Mouse (Mus musculus): ENCODE results near the gene Ms4a6d.
"Not testable (repeated sequence)": the region's sequence is repeated elsewhere in the genome, so short reads cannot be mapped to it uniquely, and the experiment has no call there.

Ms4a6d gene

DNA sequence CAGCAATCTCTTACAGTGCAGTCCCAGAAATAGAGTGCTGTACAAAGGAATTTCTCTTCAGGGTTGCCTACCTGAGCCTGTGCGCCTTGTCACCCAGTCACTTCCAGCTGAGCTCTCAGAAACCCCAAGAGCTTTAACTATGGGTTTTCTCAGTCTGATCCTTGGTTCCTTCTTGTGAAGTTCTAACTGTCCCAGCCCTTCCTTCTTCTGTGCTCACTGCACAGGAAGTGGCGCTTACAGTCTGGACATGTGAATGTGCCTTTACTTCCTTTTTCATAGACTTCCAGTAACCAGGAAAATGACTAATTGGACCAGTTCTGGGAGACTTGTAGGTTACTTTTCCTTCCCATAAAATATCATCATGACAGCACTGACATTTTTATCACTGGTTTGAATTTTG is at the start of gene Ms4a6d:
Ms4a6d (minus strand) TSS at position 247 of the 400 bp plus-strand sequence.
- no peak for DNase-seq

DNA sequence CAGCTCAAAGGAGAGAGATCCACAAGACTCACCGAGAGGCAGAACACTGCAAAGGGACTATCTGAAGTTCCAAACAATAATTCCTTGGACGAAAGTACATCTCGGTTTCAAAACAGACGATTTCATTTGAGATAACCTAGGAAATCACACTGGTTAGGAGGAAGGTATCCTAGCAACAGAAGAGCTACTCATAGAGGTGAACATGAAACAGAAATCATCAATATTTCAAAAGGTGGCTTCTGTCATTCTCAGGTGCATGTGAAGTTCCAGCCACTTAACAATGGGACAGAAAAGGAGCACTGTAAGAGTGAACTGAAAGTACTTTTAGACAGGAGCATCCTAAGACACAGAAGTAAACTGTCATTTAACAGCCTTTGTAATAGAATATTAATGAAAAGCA is 44.9 kb upstream of the Ms4a6d start:
- DNase-seq, result no peak

GRCm38 (mm10) chr19:11646166-11646565 is 41.5 kb upstream of the Ms4a6d start:
- no peak for DNase-seq

DNA sequence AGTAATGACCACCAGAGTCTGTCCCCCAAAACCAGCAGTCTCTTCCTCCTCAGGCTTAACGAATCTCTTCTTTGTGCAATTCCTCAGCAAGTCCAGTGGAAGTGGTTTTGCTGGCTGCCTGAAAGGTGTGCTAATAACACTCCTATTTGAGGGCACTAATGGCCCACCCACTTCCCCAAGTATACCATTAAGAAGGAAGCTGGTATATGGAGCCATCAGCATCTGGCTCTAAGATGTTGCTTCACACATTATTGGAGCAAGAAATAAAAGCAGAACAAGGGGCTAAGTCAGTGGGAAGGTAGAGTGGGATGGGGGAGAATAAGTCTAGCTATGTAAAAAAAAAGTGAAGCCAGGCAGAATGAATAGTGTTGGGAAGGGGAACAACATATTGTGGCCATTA is 36.1 kb upstream of the Ms4a6d start, which contains the start of gene Ms4a3:
Ms4a3 (minus strand) TSS at position 120 of the 400 bp plus-strand sequence.
- DNase-seq, result no peak

DNA sequence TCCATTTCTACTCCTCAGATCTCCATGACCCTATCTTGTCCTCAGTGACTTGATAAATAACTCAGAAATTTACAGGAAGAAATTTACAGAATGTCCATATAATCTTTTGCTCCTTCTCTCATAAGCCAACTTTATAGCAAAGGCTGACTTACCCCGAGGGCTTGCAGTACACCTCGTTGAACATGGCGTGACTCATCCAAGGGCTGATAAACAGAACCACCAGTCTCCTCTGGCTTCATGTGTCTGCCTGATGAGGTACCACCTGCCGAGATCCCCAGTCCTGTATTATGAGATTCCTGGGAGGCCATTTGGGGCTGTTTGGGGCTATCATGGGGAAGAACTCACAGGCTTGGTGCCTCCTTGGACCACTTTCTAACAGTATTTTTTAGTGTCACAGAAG is 34.4 kb upstream of the Ms4a6d start:
- DNase-seq, result no peak

GRCm38 (mm10) chr19:11635572-11635971 is 30.9 kb upstream of the Ms4a6d start:
- DNase-seq, result no peak

DNA sequence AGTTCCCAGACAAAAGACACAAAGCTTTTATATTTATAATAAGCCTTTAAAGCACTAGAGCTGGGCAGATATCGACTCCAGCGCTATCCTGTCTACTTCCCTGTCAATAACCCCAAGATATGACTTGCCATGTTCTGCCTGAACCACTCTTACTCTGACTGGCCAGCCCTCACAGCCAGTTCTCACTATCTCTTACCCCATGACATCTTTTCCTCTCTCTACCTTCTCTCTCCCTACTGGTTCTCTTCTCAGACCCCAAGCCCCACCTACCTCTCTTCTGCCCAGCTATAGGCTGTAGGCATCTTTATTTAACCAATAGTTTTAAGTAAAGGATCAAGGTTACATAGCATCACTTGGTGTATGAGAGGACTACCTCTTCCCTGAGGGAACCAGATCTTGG is 29.7 kb upstream of the Ms4a6d start:
- DNase-seq, result no peak

GRCm38 (mm10) chr19:11633732-11634131 is 29.1 kb upstream of the Ms4a6d start:
- DNase-seq, result no peak

- DNase-seq, result no peak
Observed at GRCm38 (mm10) chr19:11625231-11625630, 20.6 kb upstream of the Ms4a6d start.

GRCm38 (mm10) chr19:11624800-11625199 is 20.2 kb upstream of the Ms4a6d start:
- no peak for DNase-seq

DNA sequence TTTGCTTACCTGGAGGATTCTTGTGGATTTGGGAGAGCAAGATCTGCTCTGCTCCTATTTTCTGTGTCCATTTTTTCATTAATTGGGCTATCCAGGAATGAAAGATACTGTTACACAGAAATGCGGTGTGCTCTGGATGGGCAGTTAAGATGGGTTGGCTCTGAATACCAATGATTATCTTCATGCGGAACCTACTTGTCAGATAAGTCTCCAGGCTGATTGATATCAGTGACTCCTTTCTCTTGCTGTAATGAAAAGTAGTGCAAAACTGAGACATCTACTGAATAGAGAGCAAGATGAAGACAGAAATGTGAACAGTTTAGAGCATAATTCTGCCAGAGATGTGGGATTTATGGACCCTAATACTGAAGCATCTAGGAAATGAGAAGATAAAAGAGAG is 18.9 kb upstream of the Ms4a6d start, which contains the start of gene Ms4a2:
Ms4a2 (minus strand) TSS at position 169 of the 400 bp plus-strand sequence.
- DNase-seq, result no peak

- DNase-seq, result no peak
Observed at GRCm38 (mm10) chr19:11617983-11618382, 13.3 kb upstream of the Ms4a6d start.

- DNase-seq, result no peak
Observed at GRCm38 (mm10) chr19:11614805-11615204, 10.2 kb upstream of the Ms4a6d start.

GRCm38 (mm10) chr19:11613776-11614443 is 9.3 kb upstream of the Ms4a6d start:
- peak; percentile 67 to 78 for DNase-seq

- no peak for DNase-seq
Observed at GRCm38 (mm10) chr19:11613084-11613483, 8.4 kb upstream of the Ms4a6d start.

DNA sequence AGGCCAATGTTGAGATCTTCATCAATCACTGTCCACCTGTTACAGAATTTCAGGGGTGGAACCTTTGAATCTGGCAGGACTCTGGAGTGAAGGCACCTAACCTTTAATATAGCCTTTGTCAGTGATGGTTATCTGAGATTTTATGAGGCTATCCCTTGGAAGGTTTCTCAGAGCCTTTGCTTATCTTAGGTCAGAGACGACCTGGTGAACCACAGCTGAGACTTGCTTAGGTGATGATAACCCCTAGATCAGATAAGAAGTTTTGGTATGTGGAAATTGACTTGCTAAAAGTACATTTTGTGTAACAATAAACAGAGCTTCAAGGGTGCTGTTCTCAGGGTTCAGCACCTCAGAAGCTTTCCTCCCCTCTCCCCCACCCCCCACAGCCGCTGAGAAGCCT is 7.6 kb upstream of the Ms4a6d start:
- no peak for DNase-seq

GRCm38 (mm10) chr19:11611541-11611945 is 6.9 kb upstream of the Ms4a6d start:
- DNase-seq, result peak; percentile 58 to 75

GRCm38 (mm10) chr19:11608172-11608571 is 3.5 kb upstream of the Ms4a6d start:
- peak; percentile 61 to 78 for DNase-seq

DNA sequence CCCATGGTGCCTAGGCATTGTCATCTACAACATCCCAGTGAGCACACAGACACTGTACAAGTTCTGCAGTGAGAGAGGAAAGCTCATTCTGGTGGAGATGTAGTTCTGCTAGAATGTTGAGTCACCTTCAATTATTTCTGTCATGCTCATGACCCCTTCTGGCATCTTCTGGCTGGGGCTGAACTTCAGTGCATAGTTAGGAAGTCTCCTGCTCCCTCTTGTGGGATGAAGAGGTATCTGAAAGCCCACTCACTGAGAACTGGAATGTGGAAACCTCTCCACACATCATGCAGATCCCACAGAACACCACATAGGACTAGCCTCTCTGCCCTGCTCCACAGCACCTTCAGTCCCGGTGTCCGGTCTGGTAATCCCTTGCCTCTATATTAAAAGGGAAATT is 2.6 kb downstream of the Ms4a6d start:
- peak; percentile 22 to 28 for DNase-seq

- DNase-seq, result no peak
Observed at GRCm38 (mm10) chr19:11601349-11601748, 3.3 kb downstream of the Ms4a6d start.

- no peak for DNase-seq
Observed at GRCm38 (mm10) chr19:11589891-11590449, 14.7 kb downstream of the Ms4a6d start.

DNA sequence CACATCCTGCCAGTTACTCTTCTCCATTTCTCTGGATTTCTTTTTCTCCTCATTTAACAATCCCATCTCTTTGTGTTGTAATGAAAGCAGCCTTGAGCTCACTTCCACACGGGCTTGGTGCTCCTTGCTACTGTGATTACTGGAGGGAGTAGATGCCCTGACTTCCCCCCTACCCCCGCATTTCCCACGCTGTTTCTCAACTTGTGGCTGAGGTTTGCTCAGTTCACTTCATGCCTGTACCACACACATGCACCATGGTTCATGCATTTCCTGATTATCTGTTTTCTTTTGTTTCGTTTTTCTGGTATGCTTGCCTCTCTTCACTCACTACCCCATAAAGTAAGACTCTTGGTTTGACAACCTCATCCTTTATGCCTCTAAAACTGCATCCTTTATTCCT is 15.4 kb downstream of the Ms4a6d start:
- no peak for DNase-seq

- DNase-seq, result peak; percentile 37 to 39
Observed at GRCm38 (mm10) chr19:11574965-11575364, 29.7 kb downstream of the Ms4a6d start.

- DNase-seq, result not testable (repeated sequence)
Observed at GRCm38 (mm10) chr19:11559560-11559959, 45.1 kb downstream of the Ms4a6d start.

- no peak for DNase-seq
Observed at GRCm38 (mm10) chr19:11554726-11555125, 49.9 kb downstream of the Ms4a6d start.

Measured in cerebellum, postnatal 14 days (tissue).